Mouse (Mus musculus) erythroblast, embryonic 14.5 days (primary cell): Measurements from ENCODE around the gene Aen.

Experiments used
- GATA1 ChIP-seq: IDR thresholded peaks from 2 replicates; pipeline ENCODE4 v1.6.1; 2012; ENCODE audit warnings: low read length, inconsistent platforms, mixed read lengths
- TAL1 ChIP-seq: IDR thresholded peaks from 3 replicates; pipeline ENCODE4 v1.6.1; 2012; ENCODE audit warnings: low read length, inconsistent platforms, mixed read lengths

GRCm38 (mm10) chr7:78910336-78911098 lies 14.9 kb downstream of the Aen start:
- TF ChIP-seq GATA1 (no peak), TAL1 (no peak)
